Mouse (Mus musculus) urinary bladder, adult 2 months (tissue): ENCODE measurements around the gene Lyrm9. TPM values are rescaled to one million over a fixed set of nuclear protein-coding genes. Genes with fewer than 3 reads are reported as not detected.
"Not testable (repeated sequence)": the region's sequence is repeated elsewhere in the genome, so short reads cannot be mapped to it uniquely, and the experiment has no call there.

ENCODE experiments used
- DNase-seq: peaks from one replicate; pipeline ENCODE4 v3.0.0; 2022; ENCODE audit warnings: low spot score
- polyA plus RNA-seq: library from polyadenylated mRNA; depleted of rRNA; stranded (reverse); fragments of >200 nt; gene quantifications from 2 replicates; pipeline ENCODE4 v1.2.3, GENCODE M21; 2012; rRNA removed

Lyrm9 gene
- polyA plus RNA-seq, 1 experiment, result 21.3 TPM

DNA sequence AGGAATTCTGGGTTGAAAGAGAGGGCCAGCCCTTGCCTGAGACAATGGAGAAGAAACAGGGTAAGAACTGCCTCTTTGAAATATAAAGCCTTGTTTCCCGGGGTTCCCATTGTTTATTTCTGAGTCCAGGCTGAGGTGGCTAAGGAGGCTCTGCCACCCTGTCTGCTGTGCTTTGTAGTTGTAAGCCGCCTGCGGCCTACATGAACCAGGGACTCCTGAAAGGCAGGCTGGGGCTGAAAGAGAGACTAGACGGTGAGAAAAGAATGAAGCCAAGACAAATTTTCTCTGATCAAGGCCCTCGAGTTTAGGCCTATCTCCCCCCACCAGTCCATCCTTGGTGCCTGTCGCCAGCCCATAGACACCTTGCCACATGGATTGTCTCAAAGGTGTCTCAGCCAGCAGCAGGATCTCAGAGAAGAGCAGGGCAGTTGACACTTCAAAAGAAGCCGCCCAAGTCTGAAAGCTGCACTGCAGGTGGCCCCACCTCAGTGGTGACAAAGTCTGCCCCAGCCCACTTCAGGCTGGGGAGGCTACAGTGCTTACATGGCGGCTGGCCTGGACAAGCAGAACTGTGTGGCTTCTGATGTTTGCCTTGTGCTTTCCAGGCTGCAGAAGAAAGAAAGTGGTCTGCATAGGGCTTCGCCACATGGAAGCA lies 25.0 kb downstream of the Lyrm9 start:
- no peak for DNase-seq

DNA sequence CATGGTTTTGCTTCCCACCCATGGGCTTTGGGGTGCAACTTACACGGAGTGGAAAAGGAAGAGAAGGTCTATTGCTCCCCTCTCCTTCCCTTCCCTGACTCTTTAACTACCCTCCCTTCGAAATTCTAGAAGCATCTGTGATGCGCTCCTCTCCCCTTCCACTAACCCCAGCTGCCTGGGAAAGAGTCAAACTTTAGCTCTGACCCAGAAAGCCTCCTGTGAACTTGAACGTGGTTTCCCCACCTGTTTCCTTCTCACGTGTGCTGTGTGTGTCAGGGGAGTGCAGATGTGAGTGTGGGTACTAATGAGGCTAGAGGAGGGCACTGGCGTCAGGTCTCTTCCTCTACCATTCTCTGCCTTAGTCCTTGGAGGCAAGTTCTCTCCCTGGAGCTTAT lies 25.5 kb downstream of the Lyrm9 start:
- DNase-seq, result no peak

DNA sequence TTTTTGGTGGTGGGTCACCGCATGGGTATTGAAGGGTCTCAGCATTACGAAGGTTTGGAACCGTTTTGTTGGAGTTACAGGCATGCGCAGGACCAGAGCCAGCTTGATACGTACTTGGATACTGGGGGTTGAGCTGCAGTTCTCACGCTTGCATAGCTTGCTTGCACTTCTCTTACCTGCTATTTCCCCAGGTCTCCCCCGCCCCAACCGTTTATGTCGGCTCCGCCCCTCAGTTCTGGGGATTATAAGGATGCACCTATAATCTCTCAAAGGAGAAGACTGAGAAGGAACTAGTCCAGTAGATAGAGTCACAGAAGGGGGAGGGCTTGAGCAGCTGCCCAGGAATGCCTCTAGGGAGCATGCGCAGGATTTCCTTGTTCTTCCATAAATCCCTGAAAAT lies 26.1 kb downstream of the Lyrm9 start:
- no peak for DNase-seq

DNA sequence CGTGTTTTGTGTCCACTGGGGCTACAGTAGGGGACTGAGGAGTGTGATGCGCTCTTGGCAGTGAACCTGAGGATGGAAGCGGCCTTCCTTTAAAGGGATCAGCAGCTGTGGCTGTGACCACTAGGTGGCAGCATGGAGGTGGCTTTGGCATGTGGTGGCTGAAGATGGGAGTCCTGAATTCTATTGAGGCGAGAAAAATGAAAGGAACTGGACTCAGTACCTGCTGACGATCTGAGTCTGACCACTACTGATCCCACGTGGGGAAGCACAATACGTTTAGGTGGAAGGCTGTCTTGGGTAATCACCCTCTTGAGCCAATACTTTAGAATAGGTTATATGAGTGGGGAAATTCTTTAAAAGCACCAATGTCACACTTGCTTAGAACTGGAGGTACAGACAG lies 29.9 kb downstream of the Lyrm9 start:
- DNase-seq, result peak; percentile 63

DNA sequence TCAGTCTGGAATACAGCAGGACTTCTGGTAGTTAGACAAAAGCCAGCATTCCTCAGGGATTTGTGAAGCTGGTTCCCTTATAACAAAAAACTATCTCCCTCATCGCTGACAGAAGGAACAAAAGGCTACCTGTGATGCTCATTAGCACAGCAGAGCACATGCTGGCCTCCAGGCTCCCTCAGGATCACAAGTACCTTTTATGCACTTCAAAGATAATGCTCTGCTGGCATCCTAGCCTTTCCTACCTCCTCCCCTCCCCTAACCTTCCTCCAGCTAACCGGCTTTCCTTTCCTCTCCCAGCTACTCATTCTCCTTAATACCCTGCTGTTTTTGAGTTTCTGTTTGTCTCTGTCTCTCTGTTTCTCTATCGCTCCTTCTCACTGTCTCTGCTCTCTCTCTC lies 31.2 kb downstream of the Lyrm9 start:
- no peak for DNase-seq

DNA sequence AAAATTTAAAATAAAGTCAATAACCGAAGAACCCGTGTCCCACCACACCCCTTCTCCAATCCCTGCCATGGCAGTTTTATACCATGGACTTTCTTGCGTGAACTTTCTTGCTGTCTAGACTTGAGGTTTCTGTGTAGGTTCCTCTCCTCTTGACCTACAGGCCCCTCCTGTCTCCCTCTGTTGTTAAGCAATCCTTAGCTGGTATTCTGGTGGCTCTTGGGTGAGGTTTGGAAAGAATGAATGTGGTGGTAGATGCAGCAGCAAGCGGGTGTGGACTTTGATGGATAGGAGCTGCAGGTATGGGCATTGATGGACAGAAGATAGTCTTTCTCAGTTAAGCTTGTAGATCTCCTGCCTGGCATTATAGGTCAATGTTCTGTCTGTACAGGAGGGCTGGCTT lies 37.5 kb downstream of the Lyrm9 start:
- DNase-seq, result no peak

DNA sequence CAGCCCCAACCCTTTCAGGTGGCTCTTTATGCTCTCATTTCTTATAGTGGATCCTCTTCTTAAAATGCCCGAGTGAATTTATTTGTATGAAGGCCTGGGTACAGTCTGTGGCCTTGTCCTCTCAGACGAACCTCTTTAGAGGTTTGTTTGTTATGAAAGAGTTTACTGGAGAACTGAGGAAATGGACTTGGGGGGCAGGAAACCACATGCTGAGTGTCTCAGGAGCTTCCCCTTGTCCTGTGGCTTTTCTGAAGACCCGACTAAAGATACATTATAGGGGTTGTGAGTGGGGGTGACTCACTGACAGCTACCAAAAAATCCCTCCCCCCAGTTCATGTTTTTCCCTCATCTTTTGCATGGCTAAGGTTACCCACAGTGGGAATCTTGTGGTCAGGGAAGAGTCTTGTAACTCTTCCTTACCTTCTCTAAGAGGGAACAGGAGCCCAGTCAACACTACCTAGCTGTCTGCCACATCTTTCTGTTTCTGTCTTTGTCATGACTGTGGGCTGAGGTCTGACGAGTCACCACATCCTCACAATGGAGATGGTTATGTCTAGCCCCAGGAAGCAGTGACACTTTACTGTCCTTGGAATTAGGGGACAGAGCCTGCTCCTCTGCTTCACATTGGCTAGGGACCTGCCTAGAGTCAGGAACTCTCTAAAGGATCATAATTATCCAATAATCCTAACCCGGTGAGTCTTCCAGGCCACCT lies 38.3 kb downstream of the Lyrm9 start:
- DNase-seq, result no peak

DNA sequence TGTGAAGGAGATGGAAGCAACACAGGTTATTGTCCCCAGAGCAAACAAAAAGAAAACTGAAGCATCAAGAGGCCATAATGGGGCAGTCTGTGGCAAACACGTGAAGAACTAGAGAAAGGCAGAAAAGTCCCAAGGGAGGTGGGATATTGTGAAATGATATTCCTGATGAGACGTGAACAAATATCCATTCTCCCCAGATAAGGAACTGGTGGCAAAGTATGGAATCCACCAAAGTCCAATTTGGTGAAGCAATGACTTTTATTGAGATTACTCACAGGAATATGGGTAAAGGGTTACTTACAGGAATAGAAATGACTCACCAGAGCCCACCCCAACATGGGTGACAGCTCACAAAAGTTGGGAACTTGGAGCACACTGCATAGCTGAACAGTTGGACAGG lies 38.9 kb downstream of the Lyrm9 start:
- DNase-seq, result no peak

DNA sequence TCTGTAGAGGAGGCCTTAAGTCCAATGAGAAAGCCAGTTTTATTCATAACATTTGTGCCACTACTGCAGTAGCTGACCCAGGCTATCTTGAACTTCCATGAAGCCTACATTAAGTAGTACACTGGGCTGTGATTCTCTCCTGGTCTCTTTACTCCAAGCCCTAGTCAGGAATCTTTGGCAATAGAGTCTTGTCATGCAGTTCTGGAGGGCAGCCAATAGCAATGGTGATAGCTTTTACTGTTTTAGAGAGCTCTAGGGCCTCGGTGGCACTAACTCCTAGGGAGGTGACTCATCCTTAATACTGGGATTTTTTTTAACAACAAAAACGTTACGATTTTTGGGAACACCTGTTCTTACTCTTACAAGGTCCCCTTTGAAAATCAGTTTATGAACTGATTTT lies 40.1 kb downstream of the Lyrm9 start:
- DNase-seq, result no peak

DNA sequence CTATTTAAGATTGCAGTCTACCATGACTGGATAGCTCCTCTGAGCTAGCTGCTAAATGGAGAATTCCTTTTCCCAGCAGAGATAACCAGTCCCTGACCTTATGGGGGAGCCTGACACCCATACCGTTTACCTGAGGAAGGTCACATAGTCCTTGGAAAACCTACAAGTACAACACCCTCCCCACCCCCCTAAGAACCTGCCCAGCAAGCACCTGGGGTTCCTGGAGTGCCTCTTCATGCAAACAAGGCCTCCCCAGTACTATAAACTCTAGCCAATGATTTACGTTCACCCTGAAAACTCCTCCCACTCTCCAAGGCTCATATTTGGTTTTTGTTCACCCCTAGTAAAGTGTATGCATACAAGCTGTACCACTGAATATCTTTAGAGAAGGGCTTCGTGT lies 41.3 kb downstream of the Lyrm9 start:
- DNase-seq, result no peak

DNA sequence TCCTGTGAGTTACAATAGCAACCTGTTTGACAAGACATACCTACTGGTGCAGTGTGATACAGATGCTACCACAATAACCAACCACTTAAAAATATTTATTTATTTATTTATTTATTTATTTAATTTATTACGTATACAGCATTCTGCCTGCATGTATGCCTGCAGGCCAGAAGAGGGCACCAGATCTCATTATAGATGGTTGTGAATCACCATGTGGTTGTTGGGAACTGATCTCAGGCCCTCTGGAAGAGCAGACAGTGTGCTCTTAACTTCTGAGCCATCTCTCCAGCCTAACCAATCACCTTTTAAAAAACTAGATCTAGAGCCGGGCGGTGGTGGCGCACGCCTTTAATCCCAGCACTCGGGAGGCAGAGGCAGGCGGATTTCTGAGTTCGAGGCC lies 42.8 kb downstream of the Lyrm9 start:
- not testable (repeated sequence) for DNase-seq

DNA sequence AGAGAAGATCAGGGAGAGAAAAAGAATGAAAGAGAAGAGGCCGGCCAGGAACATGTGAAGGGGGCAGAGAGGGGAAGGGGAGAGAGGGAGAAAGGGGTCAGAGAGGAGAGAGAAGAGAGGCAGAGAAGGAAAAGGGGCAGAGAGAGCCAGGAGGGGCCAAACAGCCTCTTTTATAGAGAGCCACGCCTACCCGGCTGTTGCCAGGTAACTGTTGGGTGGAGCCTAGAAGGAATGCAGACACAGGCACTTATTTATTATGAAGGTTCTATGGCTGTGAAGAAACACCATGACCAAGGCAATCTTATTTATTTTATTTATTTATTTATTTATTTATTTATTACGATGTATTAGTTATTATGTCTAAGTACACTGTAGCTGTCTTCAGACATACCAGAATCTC lies 44.5 kb downstream of the Lyrm9 start:
- no peak for DNase-seq

DNA sequence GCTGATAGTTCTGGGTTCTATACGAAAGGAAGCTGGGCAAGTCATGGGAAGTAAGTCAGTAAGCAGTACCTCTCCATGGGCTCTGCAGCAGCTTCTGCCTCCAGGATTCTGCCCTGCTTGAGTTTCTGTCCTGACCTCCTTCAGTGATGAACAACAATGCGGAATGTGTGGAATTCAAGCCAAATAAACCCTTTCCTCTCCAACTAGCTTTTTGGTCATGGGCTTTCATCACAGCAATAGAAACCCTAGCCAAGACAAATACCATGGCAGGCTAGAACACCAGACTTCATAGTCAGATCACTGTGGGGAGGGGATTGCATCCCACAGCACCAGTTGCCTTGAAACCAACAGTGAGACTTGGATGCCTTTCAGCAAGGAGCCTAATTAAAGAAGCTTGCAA lies 46.4 kb downstream of the Lyrm9 start:
- no peak for DNase-seq

DNA sequence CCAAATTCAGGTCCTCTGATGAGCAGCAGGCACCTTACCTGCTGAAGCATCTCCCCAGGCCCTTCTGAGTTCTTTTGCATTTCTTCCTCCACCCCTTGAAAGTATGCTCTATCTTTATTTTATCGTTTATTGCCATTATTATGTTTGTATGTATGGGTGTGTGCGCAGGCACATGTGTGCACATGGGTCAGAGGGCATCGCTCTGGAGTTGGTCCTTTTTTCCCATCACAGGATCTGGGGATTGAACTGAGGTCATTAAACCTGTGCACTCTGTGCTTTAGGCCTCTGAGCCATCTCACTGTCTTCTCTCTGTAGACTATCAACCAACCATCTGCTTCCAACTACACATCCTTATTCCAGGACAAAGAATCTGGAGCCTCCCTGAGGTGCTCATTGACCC lies 53.3 kb downstream of the Lyrm9 start:
- no peak for DNase-seq

DNA sequence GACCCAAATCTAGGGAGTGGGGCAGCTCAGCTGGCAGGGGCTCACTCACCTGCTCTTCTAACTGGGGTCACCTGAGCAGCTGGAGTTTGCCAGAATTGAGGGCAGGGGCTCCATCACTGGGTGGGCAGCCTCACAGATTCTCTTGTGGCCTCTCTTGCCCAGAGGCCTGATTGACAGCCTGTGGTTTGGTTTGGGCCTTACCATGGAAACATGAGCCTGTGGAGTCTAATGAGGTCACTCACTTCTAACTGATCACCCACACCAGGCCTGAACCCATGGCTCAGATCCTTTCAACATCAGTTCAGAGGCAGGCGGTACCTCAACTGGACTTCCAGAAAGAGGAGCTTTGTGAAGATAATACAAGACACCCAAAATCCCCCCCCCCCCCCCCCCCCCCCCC lies 60.3 kb downstream of the Lyrm9 start:
- DNase-seq, result no peak

DNA sequence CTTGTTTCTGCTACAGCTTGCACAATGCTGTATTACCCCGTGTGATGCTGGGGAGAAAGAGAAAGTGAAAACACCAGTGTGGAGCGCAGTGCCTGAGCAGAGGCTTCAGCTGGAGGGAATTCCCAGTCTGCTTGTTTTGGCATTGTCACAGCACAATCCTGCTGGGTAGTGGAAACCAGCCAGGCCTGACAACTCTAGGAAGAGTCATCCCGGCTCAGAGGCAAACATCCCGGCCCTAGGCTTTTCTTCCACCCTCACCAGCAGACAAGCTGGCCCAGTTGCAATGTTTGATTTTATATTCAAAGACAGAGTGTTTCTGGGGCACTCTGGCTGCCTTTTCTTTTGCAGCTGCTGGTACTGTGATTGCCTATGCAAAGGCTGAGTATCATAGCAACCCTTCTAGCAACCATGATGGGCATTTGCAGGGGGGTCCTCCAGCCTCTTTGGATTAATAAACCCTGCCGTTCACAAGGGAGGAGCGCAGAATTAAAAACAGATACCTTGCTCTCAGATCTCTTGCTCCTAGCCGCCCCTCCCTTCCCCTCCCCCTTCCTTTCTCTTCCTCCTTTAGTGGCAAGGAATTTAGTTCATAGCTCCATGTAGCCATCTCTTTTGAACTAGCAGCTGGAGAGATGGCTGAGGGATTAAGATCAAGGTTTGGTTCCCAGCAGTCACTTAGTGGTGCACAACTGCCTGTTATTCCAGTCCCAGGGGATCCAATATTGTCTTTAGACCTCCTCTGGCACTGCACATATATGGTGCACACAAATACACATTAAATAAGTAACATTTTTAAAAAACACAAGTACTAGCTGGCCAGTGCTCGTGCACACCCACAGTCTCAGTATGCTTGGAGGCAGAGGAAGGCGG lies 61.0 kb downstream of the Lyrm9 start:
- no peak for DNase-seq

DNA sequence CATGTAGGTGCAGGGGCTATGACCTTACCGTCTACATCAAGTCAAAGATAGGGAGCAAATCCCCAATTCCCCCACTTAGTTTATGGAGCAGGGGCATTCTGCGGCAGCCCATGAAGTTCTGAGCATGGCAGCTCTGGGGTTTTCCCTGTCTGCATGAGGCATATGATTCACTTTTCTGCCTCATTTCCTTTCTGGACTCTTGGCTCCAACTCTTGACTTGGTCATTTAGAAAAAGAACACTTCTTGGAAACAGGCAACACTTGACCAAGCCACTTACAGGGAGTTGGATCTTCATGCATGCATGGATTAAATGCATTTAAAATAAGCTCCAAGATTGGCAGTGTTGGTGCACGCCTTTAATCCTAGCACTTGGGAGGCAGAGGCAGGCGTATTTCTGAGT lies 62.8 kb downstream of the Lyrm9 start:
- DNase-seq, result no peak

Other genes starting within 250 kb of the Lyrm9 start
- gene Nlk, start 129.2 kb upstream of the Lyrm9 start, polyA plus RNA-seq, result 18.7 and 21.0 TPM in 2 replicates
- gene Ccnq, start 74.9 kb upstream of the Lyrm9 start, polyA plus RNA-seq, result 35.4 and 41.7 TPM in 2 replicates
- gene Nos2, start 94.2 kb downstream of the Lyrm9 start, polyA plus RNA-seq, result 1.1 TPM in 2 replicates
- gene Lgals9, start 158.4 kb downstream of the Lyrm9 start, polyA plus RNA-seq, result 74.3 and 76.8 TPM in 2 replicates